Mouse (Mus musculus): ENCODE results near the gene Mical1. TPM values are rescaled to one million over a fixed set of nuclear protein-coding genes. Genes with fewer than 3 reads are reported as not detected.

Gene Mical1
- 1 to 10 TPM; 7.8 to 9.8 TPM for total RNA-seq (2021)
- long read RNA-seq, experiment 1, partial matches to known transcripts = 2 of 3 reads
- long read RNA-seq, experiment 1, other reads (novel, unspliced or antisense) = 0 of 3 reads
- long read RNA-seq, experiment 2, partial matches to known transcripts = 0 of 3 reads
- long read RNA-seq, experiment 2, other reads (novel, unspliced or antisense) = 2 of 3 reads

GRCm38 (mm10) chr10:41476171-41477017 is at the start of gene Mical1:
Gene Mical1 (plus strand): TSS chr10:41476314.
- peak; percentile 65 to 75 for DNase-seq

GRCm38 (mm10) chr10:41426368-41426767 is 49.7 kb upstream of the Mical1 start:
- DNase-seq = no peak

GRCm38 (mm10) chr10:41434624-41435023 is 41.5 kb upstream of the Mical1 start:
- DNase-seq = peak; percentile 71 to 73

- peak in 1 of 2 experiments; percentile 20 for DNase-seq
Observed at GRCm38 (mm10) chr10:41435141-41435540, 41.0 kb upstream of the Mical1 start.

GRCm38 (mm10) chr10:41448216-41448615 is 27.9 kb upstream of the Mical1 start:
- no peak for DNase-seq

- DNase-seq = peak; percentile 26 to 43
Observed at GRCm38 (mm10) chr10:41449684-41450083, 26.4 kb upstream of the Mical1 start.

GRCm38 (mm10) chr10:41450137-41450670 is 25.9 kb upstream of the Mical1 start, which contains the start of gene Zbtb24:
Gene Zbtb24 (plus strand): TSS chr10:41450383.
- peak; percentile 95 to 98 for DNase-seq

GRCm38 (mm10) chr10:41450780-41451522 is 25.2 kb upstream of the Mical1 start:
- DNase-seq = no peak

GRCm38 (mm10) chr10:41451656-41452055 is 24.5 kb upstream of the Mical1 start:
- no peak for DNase-seq

GRCm38 (mm10) chr10:41452791-41453190 is 23.3 kb upstream of the Mical1 start:
- DNase-seq = peak; percentile 31 to 49

GRCm38 (mm10) chr10:41459990-41460389 is 16.1 kb upstream of the Mical1 start:
- no peak for DNase-seq

- DNase-seq = no peak
Observed at GRCm38 (mm10) chr10:41460501-41460900, 15.6 kb upstream of the Mical1 start.

- DNase-seq = no peak
Observed at GRCm38 (mm10) chr10:41461057-41461722, 14.9 kb upstream of the Mical1 start.

GRCm38 (mm10) chr10:41464401-41464955 is 11.6 kb upstream of the Mical1 start:
- DNase-seq = no peak

GRCm38 (mm10) chr10:41467325-41467724 is 8.8 kb upstream of the Mical1 start:
- no peak for DNase-seq

GRCm38 (mm10) chr10:41470693-41471092 is 5.4 kb upstream of the Mical1 start:
- no peak for DNase-seq

GRCm38 (mm10) chr10:41472534-41472933 is 3.6 kb upstream of the Mical1 start:
- DNase-seq = no peak

GRCm38 (mm10) chr10:41472962-41473481 is 3.1 kb upstream of the Mical1 start:
- DNase-seq = no peak

- DNase-seq = peak; percentile 30 to 64
Observed at GRCm38 (mm10) chr10:41473782-41474468, 2.2 kb upstream of the Mical1 start.

GRCm38 (mm10) chr10:41474981-41475391 is 1.1 kb upstream of the Mical1 start:
- no peak for DNase-seq

GRCm38 (mm10) chr10:41477018-41477277 is 834 bp downstream of the Mical1 start:
- no peak for DNase-seq
